Mouse (Mus musculus): ENCODE measurements around the gene Asb17.
A peak's percentile ranks its signal among the peaks of the same experiment; 100 is the strongest.

DNA sequence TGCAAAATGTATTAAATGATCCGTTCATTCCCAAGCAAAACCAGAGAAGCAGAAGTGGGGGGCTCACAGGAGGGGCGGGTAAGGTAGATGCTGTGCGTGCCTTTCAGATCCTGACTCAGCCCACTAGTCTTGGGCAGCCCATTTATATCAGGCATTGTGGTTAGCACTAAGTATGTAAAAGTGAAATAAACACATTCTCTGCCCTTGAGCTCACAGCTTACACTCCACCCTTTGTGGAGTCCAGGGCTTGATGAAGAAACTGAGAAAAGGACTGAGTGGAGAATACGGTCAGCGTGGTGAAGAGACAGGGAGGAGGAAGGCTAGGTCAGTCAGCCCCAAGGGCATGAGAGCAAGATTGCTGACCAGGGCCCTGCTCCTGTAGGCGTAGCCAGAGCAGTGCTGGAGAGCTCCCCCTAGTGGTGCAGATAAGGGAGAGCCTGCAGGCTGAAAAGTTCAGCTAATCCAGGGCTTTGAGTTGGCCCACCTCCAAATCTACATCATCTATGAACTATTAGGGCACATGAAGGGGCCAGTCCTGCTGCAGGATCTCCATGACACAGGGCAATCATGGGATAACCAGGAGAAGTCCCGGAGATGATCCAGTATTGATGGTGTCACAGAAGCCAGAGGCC, 8.4 kb upstream of the Asb17 start:
- TF ChIP-seq POLR2A (IDR thresholded peaks at IDR 0.05; ENCODE audit: extremely low read depth, insufficient read depth, low read length): no peak
- TF ChIP-seq CTCF (IDR thresholded peaks at IDR 0.05; ENCODE audit: low read depth, low read length): peak; percentile 92

Data from liver, adult 2 months (tissue).